Mouse (Mus musculus) forebrain, embryonic 12.5 days (tissue): ENCODE measurements around the gene Gm4491. TPM values are rescaled to one million over a fixed set of nuclear protein-coding genes. Genes with fewer than 3 reads are reported as not detected.
"Not testable (repeated sequence)": the region's sequence is repeated elsewhere in the genome, so short reads cannot be mapped to it uniquely, and the experiment has no call there.

ENCODE experiments used
- ATAC-seq: fragments of 200-750 bp; cut with Nextera tagmentation; 2 replicates; pipeline ENCODE4 v1.8.0; 2017; ENCODE audit warnings: moderate TSS enrichment; ENCODE audit not compliant: low FRiP score
- H3K27ac ChIP-seq: fragments of 300-500 bp; sonication (generic); 2 replicates; pipeline ENCODE4 v1.5.1; 2016; ENCODE audit warnings: mild to moderate bottlenecking
- H3K27me3 ChIP-seq: fragments of 300-500 bp; sonication (generic); 2 replicates; pipeline ENCODE4 v1.6.1; 2016; ENCODE audit warnings: mild to moderate bottlenecking
- H3K36me3 ChIP-seq: fragments of 300-500 bp; sonication (generic); replicated peaks from 2 replicates; pipeline ENCODE4 v1.6.1; 2016; ENCODE audit warnings: mild to moderate bottlenecking
- H3K4me1 ChIP-seq: fragments of 300-500 bp; sonication (generic); 2 replicates; pipeline ENCODE4 v1.6.1; 2016
- H3K4me2 ChIP-seq: fragments of 300-500 bp; sonication (generic); 2 replicates; pipeline ENCODE4 v1.6.1; 2016; ENCODE audit warnings: mild to moderate bottlenecking, moderate library complexity
- H3K4me3 ChIP-seq: fragments of 300-500 bp; sonication (generic); replicated peaks from 2 replicates; pipeline ENCODE4 v1.5.1; 2016; ENCODE audit warnings: mild to moderate bottlenecking
- H3K9ac ChIP-seq: fragments of 300-500 bp; sonication (generic); 2 replicates; pipeline ENCODE4 v1.6.1; 2016; ENCODE audit warnings: mild to moderate bottlenecking
- H3K9me3 ChIP-seq: fragments of 300-500 bp; sonication (generic); 2 replicates; pipeline ENCODE4 v1.6.1; 2016
- WGBS: fragments of 180-500 bp; shearing (Covaris S2); methylation state at CpG from one replicate; pipeline ENCODE4 v1.1.7; 2016; 5-methylcytosine and 5-hydroxymethylcytosine counted together
- polyA plus RNA-seq: library from polyadenylated mRNA; unstranded; fragments of >200 nt; fragmentation: Nextera tagmentation; extraction: Ambion mirVana; gene quantifications from 2 replicates; pipeline ENCODE4 v1.2.1, GENCODE M21; 2016

Gene Gm4491
- polyA plus RNA-seq, 1 experiment from 2014 or later, result not detected

DNA sequence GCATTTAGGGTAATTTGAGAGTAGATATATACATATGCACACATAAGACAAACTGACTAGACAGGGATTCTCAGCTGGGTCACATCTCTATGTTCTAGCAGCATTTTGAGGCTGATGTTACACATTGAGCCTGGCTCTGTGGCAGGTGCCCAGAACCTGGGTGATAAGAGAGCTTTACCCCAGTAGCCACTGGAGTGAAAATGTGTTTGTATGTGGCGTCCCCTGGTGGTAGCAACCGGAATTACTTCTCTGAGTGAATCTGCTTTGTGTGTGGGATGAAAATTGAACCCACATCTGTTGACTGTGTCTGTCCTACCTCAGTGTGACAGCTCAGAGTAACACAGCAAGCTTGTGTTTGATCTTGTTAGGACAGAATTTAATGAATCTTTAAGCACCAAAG is 45.8 kb downstream of the Gm4491 start:
- H3K9me3 ChIP-seq, H3K4me3 ChIP-seq, H3K4me2 ChIP-seq, H3K36me3 ChIP-seq, ATAC-seq, H3K27ac ChIP-seq, H3K9ac ChIP-seq, H3K27me3 ChIP-seq, H3K4me1 ChIP-seq: not testable (repeated sequence)
- WGBS, result 2% methylated on average over 2 of the region's 2 CpGs

- no peaks in the 10 kb centered on the region for H3K4me1 ChIP-seq
- ATAC-seq, result no peak
- H3K4me3 ChIP-seq, result no peak overlapping the region
Observed at GRCm38 (mm10) chr14:57066053-57066452, 49.6 kb downstream of the Gm4491 start.

More at GRCm38 (mm10) chr14:57066053-57066452, 49.6 kb downstream of the Gm4491 start:
- Histone ChIP-seq H3K27ac (no peak overlapping the region), H3K27me3 (no peaks in the 10 kb centered on the region), H3K9ac (no peak overlapping the region), H3K4me2 (no peak overlapping the region), H3K36me3 (no peaks in the 10 kb centered on the region), H3K9me3 (no peaks in the 10 kb centered on the region)

Other genes with a start within 250 kb of the Gm4491 start
- gene Zmym2, start 229.2 kb downstream of the Gm4491 start, polyA plus RNA-seq, result 88.2 and 89.5 TPM in 2 replicates
- 0.37 and 0.46 TPM in 2 replicates for gene Gja3, start 57.8 kb downstream of the Gm4491 start, polyA plus RNA-seq
- gene Gjb2, start 11.2 kb downstream of the Gm4491 start, polyA plus RNA-seq, result 6.7 and 12.5 TPM in 2 replicates
- 3.2 and 3.7 TPM in 2 replicates for gene Gjb6, start 17.7 kb upstream of the Gm4491 start, polyA plus RNA-seq